Mouse (Mus musculus) spleen, postnatal 0 days (tissue): ENCODE results near the gene Pigh. TPM values are rescaled to one million over a fixed set of nuclear protein-coding genes. Genes with fewer than 3 reads are reported as not detected.

ENCODE experiments used
- polyA plus RNA-seq: library from polyadenylated mRNA; unstranded; fragments of >200 nt; fragmentation: Nextera tagmentation; extraction: Ambion mirVana; gene quantifications from 2 replicates; pipeline ENCODE4 v1.2.1, GENCODE M21; 2015

Gene Pigh
- polyA plus RNA-seq = 7.8 and 10.9 TPM in 2 replicates

DNA sequence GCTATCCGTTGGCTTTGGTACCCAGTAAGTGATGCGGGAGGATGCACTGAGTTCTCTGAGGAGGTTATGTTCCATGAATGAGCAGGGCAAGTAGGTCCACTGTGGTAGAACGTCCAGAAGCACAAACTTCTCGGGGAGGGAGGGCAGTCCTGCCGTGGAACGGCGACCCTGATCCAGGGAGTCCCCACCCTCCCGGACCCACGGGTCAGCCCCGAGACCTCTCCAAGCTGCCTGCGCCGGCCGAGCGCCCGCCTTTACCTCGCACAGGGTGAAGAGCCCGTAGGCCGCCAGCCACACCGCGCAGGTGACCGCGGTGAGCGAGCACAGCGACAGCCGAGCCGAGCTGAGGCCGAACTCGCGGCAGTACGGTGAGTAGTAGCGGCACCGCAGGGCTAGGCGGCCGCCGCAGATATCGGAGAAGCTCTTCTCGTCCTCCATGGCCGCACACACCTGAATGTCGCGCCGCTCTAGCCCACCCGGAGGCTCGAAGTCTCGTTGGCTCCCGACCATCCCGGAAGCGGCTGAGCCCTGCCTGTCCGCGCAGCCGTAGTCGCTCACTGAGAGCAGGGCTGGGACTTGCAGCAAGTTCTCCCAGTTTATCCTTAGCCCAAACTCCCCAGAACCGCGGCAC is at the start of gene Pigh:
Pigh (minus strand) TSS at position 470 of the 631 bp plus-strand sequence.

DNA sequence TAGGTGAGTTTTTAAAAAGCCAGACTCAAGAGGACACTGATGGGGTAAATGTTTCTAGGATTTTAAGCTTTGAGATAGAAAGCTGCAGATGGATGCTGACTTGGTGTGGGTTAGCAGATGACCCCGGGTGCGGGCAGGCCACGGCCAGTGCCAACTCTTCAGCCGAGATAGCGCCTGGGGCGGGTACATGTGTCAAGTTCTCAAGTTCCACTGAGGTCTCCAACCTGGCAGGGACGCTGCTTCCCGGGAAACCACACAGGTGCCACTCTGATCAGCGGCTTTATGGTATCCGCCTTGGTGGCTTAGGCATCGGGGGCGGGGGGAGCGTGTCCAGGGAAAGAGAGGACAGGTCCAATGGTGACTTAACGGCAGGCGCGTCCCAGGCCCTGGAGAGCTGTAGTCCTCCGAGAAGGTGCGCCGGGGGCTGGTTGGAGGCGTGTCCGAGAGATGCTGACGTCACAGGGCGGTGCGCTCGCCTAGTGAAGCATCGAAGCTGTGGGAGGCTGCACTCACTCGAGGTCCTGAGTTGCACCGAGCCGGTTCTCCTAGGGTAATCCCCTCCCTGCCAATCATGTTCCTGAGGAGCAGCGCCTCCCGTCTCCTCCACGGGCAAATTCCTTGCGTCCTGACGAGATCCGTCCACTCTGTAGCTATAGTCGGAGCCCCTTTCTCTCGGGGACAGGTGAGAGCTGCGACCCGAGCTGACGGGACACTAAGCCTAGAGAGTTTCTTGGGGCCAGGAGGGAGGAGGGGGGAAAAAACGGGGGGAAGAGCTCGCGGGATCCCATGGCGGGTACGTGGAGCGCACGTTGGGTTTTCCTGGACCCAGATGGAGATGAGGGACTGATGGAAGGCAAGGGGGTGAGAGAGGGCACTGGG is 41.1 kb upstream of the Pigh start, which contains the start of gene Arg2:
Arg2 (plus strand) TSS at position 479 of the 879 bp plus-strand sequence.

Other genes with a start within 250 kb of the Pigh start
- gene Atp6v1d, start 228.0 kb downstream of the Pigh start, polyA plus RNA-seq = 45.9 and 48.7 TPM in 2 replicates
- gene Eif2s1, start 227.8 kb downstream of the Pigh start, polyA plus RNA-seq = 136 and 152 TPM in 2 replicates
- gene Plek2, start 182.7 kb downstream of the Pigh start, polyA plus RNA-seq = 17.9 and 37.0 TPM in 2 replicates
- gene Tmem229b, start 82.0 kb downstream of the Pigh start, polyA plus RNA-seq = 6.0 and 8.1 TPM in 2 replicates
- gene Plekhh1, start 60.5 kb downstream of the Pigh start, polyA plus RNA-seq = 0.16 and 0.43 TPM in 2 replicates
- gene Arg2, start 41.1 kb upstream of the Pigh start, polyA plus RNA-seq = 3.5 and 4.5 TPM in 2 replicates
- gene Vti1b, start 83.0 kb upstream of the Pigh start, polyA plus RNA-seq = 56.2 and 61.7 TPM in 2 replicates
- gene Rdh11, start 102.6 kb upstream of the Pigh start, polyA plus RNA-seq = 9.1 and 9.3 TPM in 2 replicates
- gene Rdh12, start 119.3 kb upstream of the Pigh start, polyA plus RNA-seq = 6.3 and 7.1 TPM in 2 replicates
- gene Zfyve26, start 206.7 kb upstream of the Pigh start, polyA plus RNA-seq = 10.0 and 10.9 TPM in 2 replicates
- 5.0 and 5.5 TPM in 2 replicates for gene Rad51b, start 207.6 kb upstream of the Pigh start, polyA plus RNA-seq